Mouse (Mus musculus) limb, embryonic 13.5 days (tissue): ENCODE data around the gene Snx33. TPM values are rescaled to one million over a fixed set of nuclear protein-coding genes. Genes with fewer than 3 reads are reported as not detected.

Experiments used
- ATAC-seq: fragments of 200-750 bp; cut with Nextera tagmentation; 2 replicates; pipeline ENCODE4 v1.8.0; 2017; ENCODE audit warnings: low read depth, moderate number of reproducible peaks, moderate TSS enrichment; ENCODE audit not compliant: low FRiP score
- H3K27ac ChIP-seq: fragments of 300-500 bp; sonication (generic); 2 replicates; pipeline ENCODE4 v1.5.1; 2015; ENCODE audit warnings: inconsistent platforms, mild to moderate bottlenecking, moderate library complexity
- H3K27me3 ChIP-seq: fragments of 300-500 bp; sonication (generic); 2 replicates; pipeline ENCODE4 v1.6.1; 2015; ENCODE audit warnings: mild to moderate bottlenecking, inconsistent platforms
- H3K36me3 ChIP-seq: fragments of 300-500 bp; sonication (generic); 2 replicates; pipeline ENCODE4 v1.6.1; 2015; ENCODE audit warnings: inconsistent platforms, mild to moderate bottlenecking, moderate library complexity
- H3K4me1 ChIP-seq: fragments of 300-500 bp; sonication (generic); 2 replicates; pipeline ENCODE4 v1.6.1; 2015; ENCODE audit warnings: inconsistent platforms
- H3K4me2 ChIP-seq: fragments of 300-500 bp; sonication (generic); replicated peaks from 2 replicates; pipeline ENCODE4 v1.6.1; 2015; ENCODE audit warnings: inconsistent platforms, mild to moderate bottlenecking, moderate library complexity
- H3K4me3 ChIP-seq: fragments of 300-500 bp; sonication (generic); 2 replicates; pipeline ENCODE4 v1.5.1; 2015; ENCODE audit warnings: moderate library complexity, mild to moderate bottlenecking, inconsistent platforms
- H3K9ac ChIP-seq: fragments of 300-500 bp; sonication (generic); 2 replicates; pipeline ENCODE4 v1.6.1; 2015; ENCODE audit warnings: mild to moderate bottlenecking, inconsistent platforms
- H3K9me3 ChIP-seq: fragments of 300-500 bp; sonication (generic); 2 replicates; pipeline ENCODE4 v1.6.1; 2016; ENCODE audit warnings: inconsistent platforms
- WGBS: fragments of 180-500 bp; shearing (Covaris S2); methylation state at CpG from one replicate; pipeline ENCODE4 v1.1.7; 2015; 5-methylcytosine and 5-hydroxymethylcytosine counted together
- polyA plus RNA-seq: library from polyadenylated mRNA; unstranded; fragments of >200 nt; fragmentation: Nextera tagmentation; extraction: Ambion mirVana; gene quantifications from 2 replicates; pipeline ENCODE4 v1.2.1, GENCODE M21; 2015

Snx33 gene
- polyA plus RNA-seq, 1 experiment from 2014 or later, result 13.1 TPM

- H3K36me3 ChIP-seq, result peaks cover 15% of the 10 kb centered on the region
- peaks cover 89% of the 10 kb centered on the region for H3K4me1 ChIP-seq
- no peak for ATAC-seq
- H3K4me2 ChIP-seq, result no peak overlapping the region
- H3K9me3 ChIP-seq, result no peaks in the 10 kb centered on the region
- H3K4me3 ChIP-seq, result no peak overlapping the region
- no peaks in the 10 kb centered on the region for H3K27me3 ChIP-seq
- WGBS, result 58% methylated on average over 10 of the region's 10 CpGs
- no peak overlapping the region; the same call in 1 of the 2 replicates for H3K27ac ChIP-seq
- H3K9ac ChIP-seq, result no peak overlapping the region
These were observed 57.4 kb downstream of the Snx33 start for GRCm38 (mm10) chr9:56870778-56871177.

GRCm38 (mm10) chr9:56869552-56869951, 58.6 kb downstream of the Snx33 start:
- Histone ChIP-seq H3K4me1 (peaks cover 97% of the 10 kb centered on the region), H3K27ac (no peak overlapping the region), H3K9ac (no peak overlapping the region), H3K27me3 (no peaks in the 10 kb centered on the region), H3K36me3 (peaks cover 8% of the 10 kb centered on the region), H3K9me3 (no peaks in the 10 kb centered on the region), H3K4me3 (no peak overlapping the region), H3K4me2 (0 out of 2 replicates have a peak overlapping the region, but pooled peaks have one; percentile 5)
- 73% methylated on average over 13 of the region's 13 CpGs for WGBS
- no peak for ATAC-seq

- H3K4me2 ChIP-seq, result peak overlapping the region; percentile 77
- 21% methylated on average over 6 of the region's 6 CpGs for WGBS
- peaks cover 8% of the 10 kb centered on the region for H3K36me3 ChIP-seq
- H3K27ac ChIP-seq, result peak overlapping the region; percentile 85
- H3K9me3 ChIP-seq, result no peaks in the 10 kb centered on the region
- ATAC-seq, result peak; percentile 84
- H3K4me1 ChIP-seq, result peaks cover 97% of the 10 kb centered on the region
- peak overlapping the region; percentile 62 for H3K4me3 ChIP-seq
- H3K27me3 ChIP-seq, result no peaks in the 10 kb centered on the region
- peak overlapping the region; percentile 85; the same call in 1 of the 2 replicates for H3K9ac ChIP-seq
These were observed 59.9 kb downstream of the Snx33 start for GRCm38 (mm10) chr9:56868292-56868691.

Other genes with a start within 250 kb of the Snx33 start
- 3.0 and 3.4 TPM in 2 replicates for gene Lingo1, start 131.9 kb downstream of the Snx33 start, polyA plus RNA-seq
- 0.27 and 0.94 TPM in 2 replicates for gene Odf3l1, start 63.7 kb downstream of the Snx33 start, polyA plus RNA-seq
- 38.3 and 41.1 TPM in 2 replicates for gene Cspg4, start 63.3 kb downstream of the Snx33 start, polyA plus RNA-seq
- gene Imp3, start 9.1 kb upstream of the Snx33 start, polyA plus RNA-seq, result 87.6 and 88.8 TPM in 2 replicates
- gene Snupn, start 22.5 kb upstream of the Snx33 start, polyA plus RNA-seq, result 29.2 and 29.3 TPM in 2 replicates
- gene Ptpn9, start 66.6 kb upstream of the Snx33 start, polyA plus RNA-seq, result 28.0 and 29.3 TPM in 2 replicates
- gene Sin3a, start 143.7 kb upstream of the Snx33 start, polyA plus RNA-seq, result 32.4 and 40.2 TPM in 2 replicates
- 64.5 and 71.0 TPM in 2 replicates for gene Man2c1, start 202.3 kb upstream of the Snx33 start, polyA plus RNA-seq
- 9.5 and 10.0 TPM in 2 replicates for gene Neil1, start 219.9 kb upstream of the Snx33 start, polyA plus RNA-seq
- 91.5 and 99.2 TPM in 2 replicates for gene Commd4, start 230.0 kb upstream of the Snx33 start, polyA plus RNA-seq